Mouse (Mus musculus): ENCODE data around the gene Wfdc2.

DNA sequence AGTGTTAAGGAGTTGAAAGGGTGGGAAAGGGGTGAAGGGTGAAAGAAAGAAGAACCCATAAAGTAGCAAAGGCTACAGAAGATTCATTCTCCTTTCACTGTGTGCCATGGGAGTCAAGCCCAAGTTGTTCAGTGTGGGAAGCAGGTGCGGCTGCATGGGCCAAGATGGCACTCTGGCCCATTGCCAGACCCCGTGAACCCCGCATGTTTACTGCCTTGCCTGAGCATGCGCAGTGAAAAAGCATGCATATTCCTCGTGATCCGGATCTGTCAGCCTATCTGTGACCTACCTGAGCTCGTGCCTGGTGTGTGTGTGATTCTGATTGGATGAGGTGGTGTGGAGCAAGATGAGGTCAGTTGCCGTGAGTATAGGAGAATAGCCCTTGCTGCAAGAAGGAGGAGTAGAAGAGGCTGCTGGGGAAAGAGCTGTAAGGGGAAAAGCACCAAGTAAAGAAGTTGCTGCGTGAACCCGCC is 38.9 kb upstream of the Wfdc2 start:
- TF ChIP-seq CTCF (IDR thresholded peaks at IDR 0.05; ENCODE audit: borderline replicate concordance, insufficient read depth, low read length) (no peak), POLR2A (IDR thresholded peaks at IDR 0.05; ENCODE audit: low read depth, low read length) (no peak)
